Mouse (Mus musculus): ENCODE data around the gene Clca3a1.

Clca3a1 gene

DNA sequence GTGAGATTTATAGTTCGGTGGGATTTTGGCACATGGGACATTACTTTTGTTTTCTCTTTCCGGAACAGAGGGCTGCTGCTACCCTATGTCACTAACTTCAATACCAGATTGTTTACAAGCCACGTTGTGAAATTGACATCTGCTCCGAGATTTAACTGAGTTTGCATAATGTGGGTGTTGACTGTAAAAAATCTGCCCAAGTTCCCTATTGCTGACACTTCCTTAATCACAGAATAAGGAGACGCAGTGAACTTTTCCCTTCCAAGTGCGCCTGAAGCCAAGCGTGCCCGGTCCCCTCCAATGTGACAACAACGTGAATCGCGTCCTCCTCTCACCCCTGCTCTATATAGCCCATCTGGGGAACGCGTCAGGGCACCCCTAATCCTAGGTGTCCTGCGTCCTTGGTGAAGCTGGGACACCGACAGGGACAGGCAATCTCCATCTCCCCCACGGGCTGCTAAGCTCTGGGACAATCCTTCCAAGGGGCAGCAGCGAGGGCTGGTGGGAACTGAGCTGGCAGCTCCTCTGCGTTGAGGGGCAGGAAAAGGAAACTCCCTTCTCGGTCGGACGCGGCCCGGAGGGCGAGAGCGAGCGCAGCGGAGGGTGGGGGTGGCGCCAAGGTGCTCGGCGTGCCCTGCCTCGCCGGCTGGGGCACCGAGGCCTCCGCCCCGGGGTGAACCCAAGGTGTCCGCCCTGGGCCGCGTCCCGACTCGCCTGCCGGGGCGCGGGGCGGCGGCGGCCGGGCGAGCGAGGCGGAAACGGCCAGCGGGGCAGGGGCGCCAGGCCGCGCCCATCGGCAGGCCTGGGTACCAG lies 41.5 kb downstream of the Clca3a1 start:
- peak; percentile 25 for DNase-seq (ENCODE audit: low read depth)

DNA sequence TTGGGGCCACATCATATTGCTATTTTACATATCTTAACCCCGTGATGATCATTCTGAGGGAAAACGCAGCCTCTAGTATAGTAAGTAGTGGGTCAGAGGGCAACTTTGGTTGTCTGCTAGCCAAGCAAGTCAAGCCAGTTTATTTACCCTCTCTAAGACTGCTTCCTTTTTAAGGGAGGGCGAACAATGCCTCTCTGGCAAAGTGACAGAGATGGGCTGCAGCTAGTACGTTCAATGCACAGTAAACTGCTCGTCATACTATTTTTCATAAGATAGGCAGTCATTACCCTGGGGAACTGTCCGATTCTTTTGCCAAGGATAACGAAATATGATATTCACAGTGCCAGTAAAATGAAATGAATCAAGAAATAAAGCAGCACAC lies 42.1 kb downstream of the Clca3a1 start:
- DNase-seq (ENCODE audit: low read depth): no peak

DNA sequence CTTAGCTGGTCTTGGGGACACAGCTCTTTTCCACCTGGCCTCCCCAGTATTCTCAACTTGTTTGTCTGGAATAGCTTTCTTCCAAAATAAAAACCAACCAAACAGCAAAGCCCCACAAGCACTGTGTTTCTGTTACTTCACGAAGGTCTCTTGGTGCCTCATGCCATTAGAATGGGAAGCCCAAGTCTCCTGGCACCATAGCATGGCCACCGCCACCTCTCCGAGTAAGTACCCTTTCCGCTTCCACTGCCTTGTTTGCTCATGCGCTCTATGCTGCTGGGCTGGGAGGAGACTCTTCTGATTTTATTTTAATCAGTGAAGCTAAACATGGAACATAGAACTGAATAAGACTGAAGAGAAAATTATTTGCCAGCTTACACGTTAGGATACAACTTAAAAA lies 42.9 kb downstream of the Clca3a1 start:
- DNase-seq (ENCODE audit: low read depth): no peak

DNA sequence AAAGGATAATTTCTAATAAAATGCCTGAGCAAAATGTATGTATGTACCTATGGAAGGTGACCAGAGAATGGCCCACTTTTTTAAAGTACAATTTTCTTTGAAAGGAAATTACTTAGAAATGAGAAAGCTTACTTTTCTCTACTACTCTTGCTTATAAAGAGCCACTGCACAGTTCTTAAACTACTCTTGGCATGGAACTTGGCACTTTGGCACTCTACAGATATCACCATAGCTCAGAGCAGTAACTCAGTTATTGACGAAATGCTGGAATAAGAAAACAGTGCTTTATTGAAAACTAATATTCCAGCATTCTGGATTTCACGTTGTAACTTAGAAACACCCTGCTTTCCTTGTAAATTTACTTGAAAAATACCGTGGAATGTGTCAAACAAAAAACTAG lies 43.7 kb downstream of the Clca3a1 start:
- DNase-seq (ENCODE audit: low read depth): no peak

DNA sequence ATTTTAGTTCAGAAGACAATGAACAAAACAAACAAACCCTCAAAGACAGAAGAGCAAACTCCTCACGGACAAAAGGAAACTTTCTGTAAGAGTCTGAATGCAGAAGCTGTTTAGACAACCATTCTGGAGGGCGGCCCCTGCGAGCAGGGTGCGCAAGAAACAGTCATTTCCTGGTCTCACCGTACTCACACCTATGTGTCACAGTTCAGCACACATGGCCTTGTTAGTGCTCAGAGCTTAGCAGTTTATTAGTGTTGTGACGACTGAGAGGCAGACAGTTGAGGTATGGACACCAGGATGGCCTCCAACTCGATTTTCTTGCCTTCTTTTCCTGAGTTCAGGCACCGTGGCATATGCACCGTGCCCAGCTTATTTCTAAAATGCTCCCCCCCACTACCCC lies 44.9 kb downstream of the Clca3a1 start:
- no peak for DNase-seq (ENCODE audit: low read depth)

DNA sequence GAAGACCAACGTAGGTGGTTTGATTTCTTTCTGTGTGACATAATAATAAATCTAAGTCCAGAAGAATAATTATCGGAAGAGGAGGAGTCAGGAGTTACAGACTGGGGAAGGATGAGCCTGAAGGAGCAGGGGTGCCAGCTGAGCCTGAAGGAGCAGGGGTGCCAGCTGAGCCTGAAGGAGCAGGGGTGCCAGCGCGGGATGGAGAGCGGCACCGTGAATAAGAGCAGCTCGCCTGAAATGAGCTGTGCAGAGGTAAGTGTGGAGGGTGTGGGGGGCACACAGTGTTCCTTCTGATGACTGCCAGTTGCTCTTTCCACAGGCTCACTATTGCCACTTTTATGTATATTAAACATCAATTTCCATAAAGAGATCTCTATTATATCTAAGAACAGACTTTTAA lies 45.7 kb downstream of the Clca3a1 start:
- no peak for DNase-seq (ENCODE audit: low read depth)

DNA sequence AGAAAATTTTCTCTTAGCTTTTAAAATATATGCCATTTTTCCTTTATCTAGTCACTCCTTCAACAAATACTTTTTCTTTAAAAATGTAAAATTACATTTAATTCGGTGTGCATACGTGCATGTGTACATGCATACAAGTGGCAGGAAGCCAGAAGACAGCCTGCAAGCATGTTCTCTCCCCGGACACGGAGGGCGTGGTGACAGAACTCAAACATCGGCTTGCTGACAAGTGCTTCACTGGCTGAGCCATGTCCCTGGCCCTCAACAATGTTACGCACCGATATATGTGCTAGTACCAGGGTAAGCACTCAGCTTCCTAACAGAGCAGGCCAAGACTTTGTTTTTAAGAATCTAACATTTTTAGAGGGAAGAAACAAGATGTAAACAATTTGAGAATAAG lies 46.2 kb downstream of the Clca3a1 start:
- no peak for DNase-seq (ENCODE audit: low read depth)

DNA sequence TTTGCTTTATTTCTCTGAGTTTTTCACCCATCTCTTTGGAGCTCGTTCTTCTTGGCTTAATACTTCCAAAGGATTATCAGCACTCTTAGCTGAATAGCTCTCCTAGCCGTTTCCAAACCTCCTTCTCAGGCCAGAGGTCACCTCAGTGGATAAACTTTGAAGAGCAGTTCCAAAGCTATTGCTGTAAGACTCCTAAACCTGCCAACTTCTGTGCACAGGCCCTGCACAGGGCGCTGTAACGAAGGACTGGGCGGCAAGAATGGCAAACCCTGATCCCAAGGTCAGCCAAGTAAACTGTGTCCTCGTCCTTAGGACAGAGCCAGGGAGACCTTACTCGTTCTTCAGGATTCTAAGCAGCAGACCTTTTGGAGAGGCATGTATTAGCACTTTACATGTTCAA lies 46.7 kb downstream of the Clca3a1 start:
- no peak for DNase-seq (ENCODE audit: low read depth)

DNA sequence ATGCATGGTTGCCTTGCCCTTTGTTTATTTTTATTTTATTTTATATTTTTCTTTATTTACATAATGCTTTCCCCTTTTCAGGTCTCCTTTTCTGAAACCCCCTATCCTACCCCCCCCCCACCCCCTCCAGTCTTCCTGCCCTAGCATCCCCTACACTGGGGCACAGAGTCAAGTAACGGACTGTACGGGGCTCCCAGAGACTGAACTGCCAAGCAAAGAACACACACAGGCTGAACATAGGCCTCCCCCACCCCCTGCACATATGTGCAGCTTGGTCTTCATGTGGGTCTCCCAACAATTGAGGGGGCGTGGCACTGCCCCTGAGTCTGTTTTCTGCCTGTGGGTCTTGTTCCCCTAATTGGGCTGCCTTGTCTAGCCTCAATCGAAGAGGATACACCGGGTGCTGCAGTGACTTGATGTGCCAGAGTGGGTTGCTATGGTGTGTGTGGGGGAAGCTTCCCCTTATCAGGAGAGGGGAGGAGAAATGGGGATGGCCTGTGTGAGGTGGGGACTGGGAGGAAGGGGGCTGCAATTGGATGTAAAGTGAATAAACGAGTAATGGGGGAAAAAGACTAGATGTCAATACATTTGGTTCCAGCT lies 49.1 kb downstream of the Clca3a1 start:
- no peak for DNase-seq (ENCODE audit: low read depth)

DNA sequence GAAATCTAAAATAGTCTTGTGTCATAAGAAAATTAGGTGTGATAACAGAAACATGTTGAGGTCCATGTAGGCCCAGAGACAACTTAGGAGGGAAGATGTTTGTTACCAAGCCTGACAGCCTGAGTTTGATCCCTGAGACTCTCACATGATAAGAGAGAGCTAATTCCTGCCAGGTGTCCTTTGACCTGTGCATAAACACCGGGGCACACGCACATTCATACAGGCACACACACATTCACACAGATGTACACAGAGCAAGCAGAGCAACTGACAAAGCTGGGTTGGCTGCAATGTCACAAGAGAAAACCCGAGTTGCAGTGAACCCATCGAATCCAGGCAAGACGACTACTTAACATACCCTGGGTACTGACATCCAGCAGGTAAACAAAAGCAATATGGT lies 52.2 kb downstream of the Clca3a1 start:
- DNase-seq (ENCODE audit: low read depth): no peak

DNA sequence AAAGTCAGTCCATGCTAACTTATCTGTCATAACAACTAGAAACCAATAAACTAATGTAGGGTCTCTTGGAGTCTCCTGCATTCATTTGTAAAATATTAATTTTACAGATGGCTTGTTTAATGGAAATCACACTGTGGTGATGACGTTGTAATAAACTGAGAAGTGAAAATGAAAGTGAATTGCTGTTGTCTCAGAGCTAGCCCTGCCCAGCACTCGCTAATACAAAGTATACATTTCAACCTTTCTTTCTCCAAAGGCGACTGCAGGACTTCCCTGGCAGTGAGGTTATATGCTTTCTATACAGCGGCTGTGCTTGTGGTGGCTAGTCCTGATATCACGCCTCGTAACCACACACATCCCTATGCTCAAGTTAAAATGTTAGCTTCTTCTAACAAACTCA lies 56.8 kb downstream of the Clca3a1 start:
- no peak for DNase-seq (ENCODE audit: low read depth)

DNA sequence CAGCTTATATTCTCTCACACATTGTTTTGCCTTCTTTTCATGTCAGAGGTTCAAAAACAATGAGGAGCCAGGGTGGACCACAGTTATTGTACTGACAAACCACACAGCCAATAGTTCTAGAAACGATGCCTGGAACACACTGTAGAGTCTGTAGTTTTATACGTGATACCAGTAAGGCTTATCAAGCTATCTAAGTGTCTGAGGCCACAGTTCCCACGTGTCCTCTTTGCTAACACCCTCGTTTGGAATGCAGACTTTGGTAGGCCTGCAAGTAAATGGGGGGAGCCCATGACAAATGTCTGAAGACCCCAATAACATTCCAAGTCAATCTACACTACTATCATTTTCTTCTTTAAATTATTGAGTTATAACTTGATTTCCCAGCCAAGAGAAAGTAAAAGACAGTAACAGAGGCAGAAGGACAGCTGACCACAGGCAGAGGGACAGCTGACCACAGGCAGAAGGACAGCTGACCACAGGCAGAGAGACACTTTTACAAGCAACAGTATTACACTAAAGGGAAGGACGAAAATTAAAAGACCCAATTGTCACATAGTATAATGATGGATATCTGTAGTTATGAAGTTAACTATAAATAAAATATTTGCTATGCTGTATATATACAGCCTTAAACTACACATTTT lies 61.9 kb downstream of the Clca3a1 start:
- no peak for DNase-seq (ENCODE audit: low read depth)

DNA sequence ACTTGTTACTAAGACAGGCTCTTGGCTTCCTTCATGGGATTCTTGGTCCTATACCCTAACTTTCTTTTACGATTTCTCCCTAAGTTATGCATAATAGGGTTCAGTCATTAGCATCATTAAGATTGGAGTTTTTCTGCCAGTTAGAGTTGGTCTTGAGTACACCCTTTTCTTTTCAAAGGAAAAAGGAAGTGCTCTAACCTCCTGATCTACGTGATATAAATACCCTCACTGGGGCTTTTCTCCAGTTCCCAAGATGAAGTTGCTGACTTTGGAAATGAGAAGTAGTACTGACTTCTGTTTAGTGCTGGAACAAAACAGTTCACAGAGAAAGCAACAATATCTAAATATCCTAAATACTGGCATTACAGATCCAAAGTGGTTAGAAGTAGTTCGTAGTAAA lies 62.8 kb downstream of the Clca3a1 start:
- no peak for DNase-seq (ENCODE audit: low read depth)

DNA sequence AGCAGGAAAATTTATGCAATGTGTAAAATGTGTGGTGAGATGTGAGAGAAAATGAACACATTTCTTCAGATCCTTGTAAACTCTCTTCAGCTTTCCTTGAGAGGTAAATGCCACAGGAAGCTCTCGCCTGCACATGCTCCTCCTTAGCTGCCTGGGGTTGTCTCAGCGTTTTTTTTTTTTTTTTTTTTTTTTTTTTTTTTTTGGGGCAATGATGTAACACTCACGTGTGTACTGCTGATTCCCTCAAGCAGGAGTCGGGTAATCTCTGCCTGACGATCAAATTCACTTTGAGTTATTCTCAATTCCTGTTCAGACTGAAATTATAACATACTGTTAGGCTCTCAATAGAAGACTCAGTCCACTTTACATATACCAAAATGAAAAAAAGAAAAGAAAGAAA lies 63.6 kb downstream of the Clca3a1 start:
- DNase-seq (ENCODE audit: low read depth): no peak

DNA sequence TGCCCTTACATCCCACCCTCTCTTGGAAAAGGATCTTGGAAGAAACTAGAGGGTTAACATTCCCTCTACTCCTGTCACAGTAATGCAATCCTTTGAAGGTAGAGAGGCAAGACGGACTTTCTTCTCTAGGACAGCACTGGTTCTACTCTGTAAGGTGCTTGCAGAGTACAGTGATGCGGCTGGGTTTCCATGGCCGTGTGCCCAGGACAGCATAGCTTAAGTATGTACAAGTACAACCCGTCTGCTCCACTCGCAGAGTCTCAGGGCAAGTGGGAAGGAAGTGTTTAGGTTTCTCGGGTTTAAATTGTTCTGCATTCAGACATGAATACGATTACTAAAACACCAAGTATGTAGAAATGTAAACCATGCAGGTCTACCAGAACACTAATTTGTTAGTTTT lies 65.8 kb downstream of the Clca3a1 start:
- no peak for DNase-seq (ENCODE audit: low read depth)

DNA sequence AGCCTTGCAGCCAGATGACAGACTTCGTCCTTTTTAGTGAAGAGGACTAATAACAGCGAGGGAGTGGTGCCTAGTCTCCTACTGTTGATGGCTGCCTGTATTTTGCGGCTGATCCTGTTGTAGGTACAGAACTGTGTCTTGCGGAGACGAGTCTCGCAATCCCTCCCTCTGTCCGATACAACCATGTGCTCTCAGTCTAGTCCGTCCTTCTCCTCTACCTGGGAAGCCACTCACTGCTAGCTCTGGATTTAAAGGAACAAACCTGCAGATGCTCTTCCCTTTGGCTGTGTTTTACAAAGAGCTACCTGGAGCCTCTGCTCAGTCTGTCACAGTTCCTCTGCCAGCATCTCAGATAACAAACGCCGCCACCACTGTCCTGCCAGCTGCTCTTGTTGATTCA lies 66.7 kb downstream of the Clca3a1 start:
- DNase-seq (ENCODE audit: low read depth): no peak

DNA sequence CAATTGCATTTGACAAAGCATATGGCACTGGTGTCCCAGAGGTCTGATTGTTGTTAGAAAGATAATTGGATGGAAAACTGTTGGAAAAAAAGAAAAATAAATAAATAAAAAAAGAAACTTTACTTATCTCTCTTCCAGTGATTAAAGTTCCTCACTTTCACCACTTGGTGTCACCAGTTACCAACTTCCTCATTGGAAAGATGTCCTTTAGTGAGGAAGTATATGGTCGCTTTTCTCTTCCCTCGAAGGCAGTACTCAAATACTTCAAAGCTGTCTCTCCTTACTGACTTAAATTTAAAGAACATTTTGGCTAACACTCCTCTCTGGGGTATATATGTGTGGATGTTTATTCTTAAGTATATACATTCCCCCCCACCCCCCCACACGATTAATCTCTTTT lies 68.7 kb downstream of the Clca3a1 start:
- peak; percentile 57 for DNase-seq (ENCODE audit: low read depth)

DNA sequence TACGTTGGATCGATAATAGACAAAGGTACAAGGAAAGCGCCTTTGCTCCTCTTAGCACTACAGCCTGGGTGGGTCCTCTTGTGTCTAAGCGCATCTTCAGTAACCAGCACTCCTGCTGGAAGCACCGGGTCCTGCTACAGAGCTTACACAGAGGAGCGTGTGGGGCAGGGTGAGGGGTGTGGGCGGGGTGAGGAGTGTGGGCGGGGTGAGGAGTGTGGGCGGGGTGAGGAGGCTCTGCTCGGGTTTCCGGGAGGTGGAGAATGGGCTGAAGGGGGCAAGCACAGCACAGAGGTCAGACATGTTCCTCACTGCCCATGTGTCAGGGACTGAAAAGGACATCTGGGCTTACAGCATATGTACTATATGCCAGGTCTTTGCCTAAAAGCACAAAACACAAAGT lies 71.5 kb downstream of the Clca3a1 start:
- DNase-seq (ENCODE audit: low read depth): peak; percentile 45

DNA sequence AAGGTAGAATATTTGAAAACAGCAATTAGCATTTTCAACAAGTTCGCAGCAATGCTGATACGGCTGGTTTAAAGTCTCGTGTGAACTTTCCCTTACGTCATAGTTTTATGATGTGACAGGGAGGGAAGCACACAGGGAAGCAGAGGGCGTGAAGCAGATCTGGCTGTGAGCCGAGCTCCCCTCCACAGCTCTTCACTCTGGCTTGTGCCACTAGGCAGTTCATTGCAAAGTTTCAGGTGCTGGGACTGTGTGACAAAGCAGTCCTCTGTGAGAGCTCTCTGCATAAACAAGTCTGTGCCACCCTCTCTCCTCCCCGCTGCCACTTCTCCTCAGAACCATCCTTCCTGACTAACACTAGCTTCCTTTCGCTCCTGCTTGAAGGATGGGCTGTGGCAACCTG lies 72.5 kb downstream of the Clca3a1 start:
- DNase-seq (ENCODE audit: low read depth): no peak

DNA sequence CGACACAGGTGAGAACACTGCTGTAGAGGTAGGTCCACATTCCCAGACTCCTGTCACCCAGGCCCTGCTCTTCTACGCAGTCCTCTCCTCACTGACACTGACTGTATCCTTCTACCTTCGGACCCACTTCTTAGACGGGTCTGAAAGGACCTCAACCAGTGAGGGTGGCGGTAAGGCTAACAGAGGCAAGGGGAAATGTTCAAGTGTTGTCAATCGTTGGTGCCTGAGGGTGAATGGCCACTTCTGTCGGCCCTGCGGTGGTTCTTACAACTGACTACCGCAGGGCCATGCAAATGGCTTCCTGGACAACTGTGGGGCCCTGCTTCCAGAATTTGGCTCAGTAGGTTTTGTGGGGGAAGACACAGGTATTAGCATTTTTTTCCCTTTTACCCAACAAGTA lies 73.2 kb downstream of the Clca3a1 start:
- no peak for DNase-seq (ENCODE audit: low read depth)

DNA sequence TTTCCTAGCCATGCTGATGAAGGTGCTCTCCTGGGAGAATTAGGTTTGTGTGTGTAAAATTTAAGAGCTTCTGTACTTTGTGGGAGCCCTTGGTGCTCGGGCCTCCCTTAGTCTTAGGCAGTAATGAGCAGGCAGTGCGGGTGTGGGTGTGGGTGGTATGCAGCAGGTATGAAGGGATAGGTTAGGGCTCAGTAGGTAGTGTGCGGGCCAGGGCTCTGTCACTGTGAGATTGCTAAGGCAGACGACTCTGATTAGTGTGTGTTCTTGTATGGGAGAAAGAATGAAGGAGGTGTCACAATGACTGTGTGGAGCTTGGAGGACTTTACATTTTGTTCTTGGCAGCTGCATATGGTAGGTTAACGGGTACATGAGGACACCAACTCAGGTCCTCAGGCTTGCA lies 74.6 kb downstream of the Clca3a1 start:
- no peak for DNase-seq (ENCODE audit: low read depth)

DNA sequence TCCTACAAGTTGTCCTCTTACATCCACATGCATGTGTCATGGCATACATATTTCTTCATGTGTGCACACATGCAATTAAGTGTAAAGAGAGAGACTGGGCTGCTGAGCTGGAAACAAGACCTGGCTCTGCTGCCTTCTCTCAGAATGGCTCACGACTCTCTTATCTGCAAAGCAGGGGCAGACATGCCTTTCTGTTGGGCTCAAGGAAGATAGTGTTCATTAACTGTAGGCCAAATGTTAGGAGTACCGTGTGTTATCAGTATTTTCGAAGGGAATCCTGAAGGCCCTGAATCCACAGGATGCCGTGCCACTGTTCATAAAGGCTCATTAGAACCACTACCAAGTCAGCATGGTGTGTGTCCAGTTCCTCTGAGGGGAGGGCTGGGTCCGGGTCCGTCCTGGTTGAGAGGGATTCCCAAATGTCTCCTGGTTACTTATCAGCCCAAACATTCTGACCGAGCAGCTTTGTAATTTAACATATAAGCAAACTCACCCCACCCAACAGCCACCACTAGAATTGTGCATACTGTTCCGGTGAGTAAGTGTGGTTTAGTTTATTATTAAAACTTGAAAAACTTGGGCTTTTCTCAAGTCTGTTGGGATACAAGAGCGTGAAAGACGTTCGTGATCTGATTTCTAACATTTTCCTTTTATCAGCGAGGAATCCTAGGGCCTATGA lies 77.5 kb downstream of the Clca3a1 start:
- peak; percentile 28 for DNase-seq (ENCODE audit: low read depth)

DNA sequence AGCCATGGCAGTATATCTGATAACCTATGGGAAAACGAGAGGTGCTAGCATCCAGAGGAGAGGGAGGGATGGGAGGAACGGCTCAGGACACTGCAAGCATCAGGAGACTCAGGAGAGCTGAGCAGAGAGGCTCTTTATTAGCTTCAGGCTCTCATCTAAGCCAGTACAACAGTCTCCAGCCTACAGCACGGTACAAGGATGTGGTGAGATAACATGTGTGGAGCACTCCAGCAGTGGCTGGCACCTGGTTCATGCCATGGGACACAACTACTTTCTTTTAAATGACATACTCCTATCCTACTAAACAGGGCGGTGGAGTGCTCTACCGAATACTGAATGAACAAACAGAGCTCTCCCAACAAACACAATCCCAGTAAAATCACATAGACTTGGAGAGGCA lies 79.2 kb downstream of the Clca3a1 start:
- DNase-seq (ENCODE audit: low read depth): no peak

Measured in c-Kit-positive CD71-negative TER-119-negative erythroid progenitor cells, embryonic 14.5 days (primary cell).